Mouse (Mus musculus): ENCODE measurements around the gene Gm10638. TPM values are rescaled to one million over a fixed set of nuclear protein-coding genes. Genes with fewer than 3 reads are reported as not detected.
A peak's percentile ranks its signal among the peaks of the same experiment; 100 is the strongest.

The Gm10638 gene
- polyA plus RNA-seq, 1 experiment from 2014 or later, result 5.5 TPM

DNA sequence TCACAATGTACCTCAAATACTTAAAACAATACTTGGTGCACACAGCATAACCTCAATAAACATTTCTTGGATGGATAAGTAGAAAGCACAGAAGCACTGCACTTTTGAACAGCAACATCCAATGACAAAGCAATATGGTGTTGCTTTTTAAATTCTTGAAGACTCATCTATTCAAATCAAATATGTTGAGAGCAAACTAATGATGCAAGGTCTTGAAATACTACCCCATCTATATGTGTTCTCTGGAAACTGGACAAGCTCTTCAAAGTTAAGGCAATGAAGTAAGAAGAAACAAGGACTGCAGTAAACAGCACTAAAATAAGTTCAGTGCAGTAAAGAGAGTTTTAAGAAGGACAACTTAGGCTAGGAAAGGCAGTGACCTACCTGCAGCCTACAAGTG is 4.6 kb upstream of the Gm10638 start:
- no peak overlapping the region for H3K4me3 ChIP-seq (ENCODE audit: control insufficient read depth in 1 of 2, insufficient read depth in 1 of 2, low read depth in 1 of 2, low read length in 2 of 2)
- no peak overlapping the region for H3K4me2 ChIP-seq (ENCODE audit: low read length)
- no peak overlapping the region for H3K27ac ChIP-seq (replicated peaks in 1 of 2; ENCODE audit: control insufficient read depth in 1 of 2, insufficient read depth in 1 of 2, low read depth in 2 of 2, low read length in 2 of 2)
- no peaks in the 10 kb centered on the region for H3K9me3 ChIP-seq (ENCODE audit: control insufficient read depth, low read length)
- no peaks in the 10 kb centered on the region for H3K27me3 ChIP-seq (ENCODE audit: control insufficient read depth, insufficient read depth, low read length)
- ATAC-seq (ENCODE audit: insufficient number of reproducible peaks, insufficient read depth, low FRiP score, low read depth), result no peak
- no peak overlapping the region for H3K9ac ChIP-seq (ENCODE audit: low read length)
- peaks cover 4 to 52% of the 10 kb centered on the region in 2 experiments for H3K4me1 ChIP-seq (ENCODE audit: control insufficient read depth in 2 of 2, insufficient read depth in 2 of 2, low read length in 2 of 2)
- H3K36me3 ChIP-seq (ENCODE audit: control insufficient read depth, insufficient read depth, low read length), result no peaks in the 10 kb centered on the region

DNA sequence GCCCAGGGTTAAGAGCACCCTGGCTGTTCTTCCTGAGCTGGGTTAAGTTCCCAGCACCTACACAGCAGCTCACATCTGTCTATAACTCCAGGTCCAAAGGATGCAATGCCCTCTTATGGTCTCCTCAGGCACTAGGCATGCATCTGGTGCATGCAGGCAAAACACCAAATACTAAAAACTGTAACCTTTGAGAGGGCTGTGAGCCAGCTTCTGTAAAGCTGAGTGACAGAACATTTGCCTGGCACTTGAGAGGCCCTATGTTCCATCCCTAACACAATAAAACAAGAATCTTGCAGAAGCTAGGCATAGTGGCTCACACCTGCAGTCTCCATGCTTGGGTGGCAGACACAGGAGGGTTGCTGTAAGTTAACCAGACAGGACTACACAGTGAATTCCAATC is 3.9 kb upstream of the Gm10638 start:
- ATAC-seq (ENCODE audit: insufficient number of reproducible peaks, insufficient read depth, low FRiP score, low read depth), result no peak
- Histone ChIP-seq H3K4me1 (ENCODE audit: control insufficient read depth in 2 of 2, insufficient read depth in 2 of 2, low read length in 2 of 2) (peaks cover 2 to 48% of the 10 kb centered on the region in 2 experiments; a peak in 3 of 4 replicates), H3K9me3 (ENCODE audit: control insufficient read depth, low read length) (no peaks in the 10 kb centered on the region), H3K4me2 (ENCODE audit: low read length) (no peak overlapping the region), H3K27me3 (ENCODE audit: control insufficient read depth, insufficient read depth, low read length) (no peaks in the 10 kb centered on the region), H3K36me3 (ENCODE audit: control insufficient read depth, insufficient read depth, low read length) (no peaks in the 10 kb centered on the region), H3K27ac (replicated peaks in 1 of 2; ENCODE audit: control insufficient read depth in 1 of 2, insufficient read depth in 1 of 2, low read depth in 2 of 2, low read length in 2 of 2) (no peak overlapping the region; a peak in 1 of 4 replicates), H3K9ac (ENCODE audit: low read length) (no peak overlapping the region), H3K4me3 (ENCODE audit: control insufficient read depth in 1 of 2, insufficient read depth in 1 of 2, low read depth in 1 of 2, low read length in 2 of 2) (no peak overlapping the region)

DNA sequence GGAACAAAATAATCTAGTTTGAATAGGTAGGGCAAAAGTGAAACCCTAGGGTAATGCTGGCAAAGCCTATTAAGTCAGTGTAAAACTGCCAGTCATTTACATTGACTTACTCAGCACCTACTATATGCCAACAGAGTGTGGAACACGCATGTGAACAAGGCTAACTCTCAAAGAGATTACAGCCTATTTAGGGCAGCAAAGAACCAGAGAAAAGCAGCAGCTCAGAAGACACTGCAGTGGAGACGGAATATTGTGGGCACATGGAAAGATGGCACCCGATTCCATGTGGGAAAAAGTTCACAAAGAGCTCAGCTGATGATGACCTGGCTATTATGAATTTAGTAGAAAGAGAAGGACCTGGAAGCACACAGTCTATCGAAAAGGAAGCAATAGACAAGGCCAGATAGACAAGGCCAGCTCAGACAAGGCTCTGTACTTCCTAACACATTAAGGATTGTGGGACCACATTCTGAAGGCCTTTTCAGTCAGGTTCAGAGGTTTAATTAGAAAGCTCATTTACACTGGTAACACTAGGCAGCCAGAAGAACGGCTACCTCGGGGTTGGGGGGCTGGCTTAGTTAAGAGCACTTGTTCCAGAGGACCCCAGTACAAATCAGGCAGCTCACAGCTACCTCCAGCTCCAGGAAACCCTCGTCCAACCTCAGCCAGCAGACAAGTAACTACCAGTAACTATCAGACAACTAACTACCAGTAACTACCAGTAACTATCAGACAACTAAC is 2.7 kb upstream of the Gm10638 start:
- no peaks in the 10 kb centered on the region for H3K36me3 ChIP-seq (ENCODE audit: control insufficient read depth, insufficient read depth, low read length)
- WGBS, result 66% methylated on average over 7 of the region's 7 CpGs
- H3K4me3 ChIP-seq (ENCODE audit: control insufficient read depth in 1 of 2, insufficient read depth in 1 of 2, low read depth in 1 of 2, low read length in 2 of 2), result no peak overlapping the region
- H3K4me1 ChIP-seq (ENCODE audit: control insufficient read depth in 2 of 2, insufficient read depth in 2 of 2, low read length in 2 of 2), result peaks cover 2 to 49% of the 10 kb centered on the region in 2 experiments; a peak in 3 of 4 replicates
- no peaks in the 10 kb centered on the region for H3K27me3 ChIP-seq (ENCODE audit: control insufficient read depth, insufficient read depth, low read length)
- no peaks in the 10 kb centered on the region for H3K9me3 ChIP-seq (ENCODE audit: control insufficient read depth, low read length)
- no peak overlapping the region for H3K27ac ChIP-seq (replicated peaks in 1 of 2; ENCODE audit: control insufficient read depth in 1 of 2, insufficient read depth in 1 of 2, low read depth in 2 of 2, low read length in 2 of 2)
- H3K4me2 ChIP-seq (ENCODE audit: low read length), result peak overlapping the region; percentile 14; the same call in 1 of the 2 replicates
- no peak overlapping the region for H3K9ac ChIP-seq (ENCODE audit: low read length)
- ATAC-seq (ENCODE audit: insufficient number of reproducible peaks, insufficient read depth, low FRiP score, low read depth), result no peak

DNA sequence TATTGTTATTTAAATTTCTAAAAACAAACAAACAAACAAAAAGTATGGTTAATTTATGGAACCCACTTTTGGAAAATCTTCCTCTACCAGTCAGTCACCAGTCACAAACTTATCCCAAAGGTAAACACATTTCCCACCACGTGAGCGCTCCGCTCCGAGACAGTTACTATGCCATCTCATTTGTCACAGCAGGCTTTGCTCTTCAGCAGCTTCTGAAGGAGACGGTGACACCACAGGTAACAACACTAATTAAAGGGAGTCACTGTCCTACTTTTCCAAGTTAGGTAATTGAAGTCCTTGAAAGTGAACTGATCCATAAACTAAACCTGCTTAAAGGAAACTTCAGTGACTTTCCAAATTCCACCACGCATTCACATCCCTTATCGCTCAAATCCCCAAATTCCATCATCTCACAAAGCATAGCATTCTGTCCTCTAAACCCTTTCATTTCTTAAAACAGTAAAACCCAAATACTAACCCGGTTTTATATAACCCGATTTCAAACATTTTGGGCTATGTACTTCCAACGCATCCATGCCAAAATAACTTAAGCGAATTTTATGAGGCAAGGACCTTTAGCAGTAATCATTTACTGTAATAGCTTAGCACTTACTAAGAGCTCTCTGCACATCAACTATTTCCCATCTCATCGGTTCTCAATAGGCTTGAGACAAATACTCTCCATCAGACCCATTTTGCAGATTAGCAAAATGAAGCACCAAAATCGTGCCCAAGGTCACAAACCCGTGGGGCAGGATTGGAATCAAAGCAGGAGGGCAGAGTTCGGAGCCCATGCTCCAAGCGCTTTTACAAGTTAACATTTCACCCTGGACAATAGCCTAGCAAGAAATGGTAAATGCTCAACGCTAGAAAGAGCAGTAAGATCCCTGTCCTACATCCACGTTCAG is 932 bp upstream of the Gm10638 start:
- H3K4me2 ChIP-seq (ENCODE audit: low read length), result peak overlapping the region; percentile 85
- 7% methylated on average over 18 of the region's 18 CpGs for whole genome bisulfite sequencing
- peak overlapping the region; percentile 88 to 97 for H3K27ac ChIP-seq (replicated peaks in 1 of 2; ENCODE audit: control insufficient read depth in 1 of 2, insufficient read depth in 1 of 2, low read depth in 2 of 2, low read length in 2 of 2)
- H3K27me3 ChIP-seq (ENCODE audit: control insufficient read depth, insufficient read depth, low read length), result no peaks in the 10 kb centered on the region
- H3K9ac ChIP-seq (ENCODE audit: low read length), result peak overlapping the region; percentile 99
- no peaks in the 10 kb centered on the region for H3K36me3 ChIP-seq (ENCODE audit: control insufficient read depth, insufficient read depth, low read length)
- H3K4me3 ChIP-seq (ENCODE audit: control insufficient read depth in 1 of 2, insufficient read depth in 1 of 2, low read depth in 1 of 2, low read length in 2 of 2), result peak overlapping the region; percentile 88 to 93
- H3K4me1 ChIP-seq (ENCODE audit: control insufficient read depth in 2 of 2, insufficient read depth in 2 of 2, low read length in 2 of 2), result peaks cover 2 to 41% of the 10 kb centered on the region in 2 experiments; a peak in 3 of 4 replicates
- no peaks in the 10 kb centered on the region for H3K9me3 ChIP-seq (ENCODE audit: control insufficient read depth, low read length)
- ATAC-seq (ENCODE audit: insufficient number of reproducible peaks, insufficient read depth, low FRiP score, low read depth), result no peak

DNA sequence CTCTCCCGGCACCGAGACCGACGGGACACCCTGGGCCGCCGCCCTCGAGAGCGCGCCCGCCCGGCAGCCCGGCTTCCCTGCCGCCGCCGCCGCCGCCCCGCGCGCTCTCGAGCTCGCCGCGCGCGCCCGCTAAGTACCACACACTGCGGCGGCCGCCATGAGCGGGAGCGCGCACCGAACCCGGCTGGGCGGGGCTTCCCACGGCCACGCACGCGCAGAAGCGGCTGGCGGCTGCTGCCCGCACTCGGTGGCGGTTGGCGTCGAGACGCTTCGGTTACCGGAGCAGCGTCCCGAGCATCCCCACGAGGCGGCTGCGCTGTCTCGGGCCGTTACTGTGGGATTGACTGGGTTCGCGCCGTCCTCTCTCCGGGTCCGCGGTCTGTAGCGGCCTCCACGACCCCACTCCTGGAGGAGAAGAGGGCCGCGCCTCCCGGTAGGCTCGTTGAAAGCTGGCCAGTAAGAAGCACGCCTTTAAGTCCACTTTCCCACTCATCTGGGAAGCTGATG is 489 bp downstream of the Gm10638 start:
- Histone ChIP-seq H3K4me2 (ENCODE audit: low read length) (peak overlapping the region; percentile 85), H3K9me3 (ENCODE audit: control insufficient read depth, low read length) (no peaks in the 10 kb centered on the region), H3K4me1 (ENCODE audit: control insufficient read depth in 2 of 2, insufficient read depth in 2 of 2, low read length in 2 of 2) (peaks cover 2 to 38% of the 10 kb centered on the region in 2 experiments; a peak in 3 of 4 replicates), H3K4me3 (ENCODE audit: control insufficient read depth in 1 of 2, insufficient read depth in 1 of 2, low read depth in 1 of 2, low read length in 2 of 2) (peak overlapping the region; percentile 88 to 93), H3K27ac (replicated peaks in 1 of 2; ENCODE audit: control insufficient read depth in 1 of 2, insufficient read depth in 1 of 2, low read depth in 2 of 2, low read length in 2 of 2) (peak overlapping the region; percentile 88 to 97), H3K36me3 (ENCODE audit: control insufficient read depth, insufficient read depth, low read length) (no peaks in the 10 kb centered on the region), H3K27me3 (ENCODE audit: control insufficient read depth, insufficient read depth, low read length) (no peaks in the 10 kb centered on the region), H3K9ac (ENCODE audit: low read length) (peak overlapping the region; percentile 99)
- under 1% methylated on average over 62 of the region's 70 CpGs for WGBS
- ATAC-seq (ENCODE audit: insufficient number of reproducible peaks, insufficient read depth, low FRiP score, low read depth), result peak; percentile 84

DNA sequence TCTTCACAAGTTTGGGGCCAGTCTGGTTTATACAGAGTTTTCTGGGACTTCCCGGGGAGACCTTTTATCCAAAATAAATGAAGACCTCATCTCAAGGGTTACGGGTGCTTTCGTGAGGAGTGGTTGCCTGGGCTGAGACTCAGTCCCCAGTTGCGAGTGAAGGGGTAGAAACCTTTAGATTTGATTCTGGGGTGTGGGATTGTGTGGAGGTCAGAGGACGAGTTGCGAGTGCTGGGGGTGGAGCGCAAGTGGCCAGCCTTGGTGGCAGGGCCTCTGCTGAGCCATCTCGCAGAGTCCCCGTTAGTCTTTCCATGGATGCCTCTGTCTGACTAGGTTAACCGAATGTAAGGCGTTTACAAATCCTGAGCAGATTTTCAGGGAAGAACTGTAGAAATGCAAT is 1.0 kb downstream of the Gm10638 start:
- peak overlapping the region; percentile 99 for H3K9ac ChIP-seq (ENCODE audit: low read length)
- no peaks in the 10 kb centered on the region for H3K27me3 ChIP-seq (ENCODE audit: control insufficient read depth, insufficient read depth, low read length)
- peak overlapping the region; percentile 75 for H3K4me2 ChIP-seq (ENCODE audit: low read length)
- under 1% methylated on average over 11 of the region's 11 CpGs for WGBS
- H3K36me3 ChIP-seq (ENCODE audit: control insufficient read depth, insufficient read depth, low read length), result no peaks in the 10 kb centered on the region
- H3K4me3 ChIP-seq (ENCODE audit: control insufficient read depth in 1 of 2, insufficient read depth in 1 of 2, low read depth in 1 of 2, low read length in 2 of 2), result peak overlapping the region; percentile 88 to 93
- no peaks in the 10 kb centered on the region for H3K9me3 ChIP-seq (ENCODE audit: control insufficient read depth, low read length)
- no peak for ATAC-seq (ENCODE audit: insufficient number of reproducible peaks, insufficient read depth, low FRiP score, low read depth)
- peaks cover 2 to 36% of the 10 kb centered on the region in 2 experiments; a peak in 3 of 4 replicates for H3K4me1 ChIP-seq (ENCODE audit: control insufficient read depth in 2 of 2, insufficient read depth in 2 of 2, low read length in 2 of 2)
- peak overlapping the region; percentile 68 to 97 for H3K27ac ChIP-seq (replicated peaks in 1 of 2; ENCODE audit: control insufficient read depth in 1 of 2, insufficient read depth in 1 of 2, low read depth in 2 of 2, low read length in 2 of 2)

DNA sequence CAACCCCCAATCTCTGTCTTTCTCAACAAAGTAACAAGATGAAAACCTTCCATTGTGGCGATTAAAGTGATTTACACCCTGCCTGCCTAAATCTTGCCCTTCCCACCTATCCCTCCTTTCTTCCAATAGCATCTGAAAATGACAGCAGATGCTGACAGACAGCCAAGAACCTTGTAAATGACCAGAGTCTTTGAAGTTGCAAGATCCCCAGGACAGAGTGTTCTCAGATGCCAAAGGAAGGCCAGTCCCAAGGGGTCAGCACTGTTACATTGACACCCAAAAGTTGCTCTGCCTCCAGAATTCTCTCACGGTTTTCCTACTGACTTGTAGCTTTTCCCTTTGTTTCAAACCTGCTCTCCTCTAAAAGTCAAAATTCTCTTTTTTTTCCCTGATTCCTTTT is 4.3 kb downstream of the Gm10638 start:
- Histone ChIP-seq H3K36me3 (ENCODE audit: control insufficient read depth, insufficient read depth, low read length) (no peaks in the 10 kb centered on the region), H3K27ac (replicated peaks in 1 of 2; ENCODE audit: control insufficient read depth in 1 of 2, insufficient read depth in 1 of 2, low read depth in 2 of 2, low read length in 2 of 2) (no peak overlapping the region), H3K27me3 (ENCODE audit: control insufficient read depth, insufficient read depth, low read length) (no peaks in the 10 kb centered on the region), H3K4me1 (ENCODE audit: control insufficient read depth in 2 of 2, insufficient read depth in 2 of 2, low read length in 2 of 2) (peaks cover 0 to 6% of the 10 kb centered on the region in 2 experiments; a peak in 2 of 4 replicates), H3K4me2 (ENCODE audit: low read length) (no peak overlapping the region), H3K9me3 (ENCODE audit: control insufficient read depth, low read length) (no peaks in the 10 kb centered on the region), H3K4me3 (ENCODE audit: control insufficient read depth in 1 of 2, insufficient read depth in 1 of 2, low read depth in 1 of 2, low read length in 2 of 2) (no peak overlapping the region), H3K9ac (ENCODE audit: low read length) (no peak overlapping the region)
- 38% methylated on average over 2 of the region's 2 CpGs for whole genome bisulfite sequencing
- ATAC-seq (ENCODE audit: insufficient number of reproducible peaks, insufficient read depth, low FRiP score, low read depth), result no peak

All from heart, embryonic 14.5 days (tissue).